Mouse (Mus musculus): ENCODE data around the gene Gast. TPM values are rescaled to one million over a fixed set of nuclear protein-coding genes. Genes with fewer than 3 reads are reported as not detected.
"Not testable (repeated sequence)": the region's sequence is repeated elsewhere in the genome, so short reads cannot be mapped to it uniquely, and the experiment has no call there.

The Gast gene
- polyA plus RNA-seq, 1 experiment = not detected

- Histone ChIP-seq H3K27me3 (ENCODE audit: control insufficient read depth, insufficient read depth, low read length, poor library complexity, severe bottlenecking) (no peaks in the 10 kb centered on the region), H3K9me3 (replicated peaks; ENCODE audit: control insufficient read depth, insufficient read depth, low read length, poor library complexity, severe bottlenecking) (no peaks in the 10 kb centered on the region), H3K27ac (ENCODE audit: insufficient read depth, low read length) (no peak within 1 kb of the TSS), H3K4me3 (ENCODE audit: low read depth, low read length) (peak within 1 kb of the TSS; percentile 93), H3K4me1 (ENCODE audit: control insufficient read depth, insufficient read depth, low read length) (peaks cover 6% of the 10 kb centered on the region), H3K9ac (ENCODE audit: low read depth, poor library complexity, severe bottlenecking) (peak within 1 kb of the TSS; percentile 65), H3K36me3 (ENCODE audit: control insufficient read depth, insufficient read depth, low read length, poor library complexity, severe bottlenecking) (0 out of 2 replicates have a peak, but pooled peaks cover 4% of the 10 kb centered on the region)
- no peak for TF ChIP-seq CTCF (IDR thresholded peaks at IDR 0.05; ENCODE audit: low read depth, low read length)
- peak; percentile 72 for TF ChIP-seq POLR2A (IDR thresholded peaks at IDR 0.05; ENCODE audit: insufficient read depth, low read length)
- no peak for TF ChIP-seq EP300 (IDR thresholded peaks at IDR 0.05; ENCODE audit: insufficient read depth, low read depth, low read length)
These were observed 22.0 kb downstream of the Gast start, which contains the start of gene Hap1 for GRCm38 (mm10) chr11:100355972-100356818. Gene Hap1, minus strand, starts transcription at chr11:100356128.

- Histone ChIP-seq H3K27ac (ENCODE audit: insufficient read depth, low read length) (no peak overlapping the region), H3K9me3 (replicated peaks; ENCODE audit: control insufficient read depth, insufficient read depth, low read length, poor library complexity, severe bottlenecking) (no peaks in the 10 kb centered on the region), H3K27me3 (ENCODE audit: control insufficient read depth, insufficient read depth, low read length, poor library complexity, severe bottlenecking) (no peaks in the 10 kb centered on the region), H3K4me3 (ENCODE audit: low read depth, low read length) (peak overlapping the region; percentile 93), H3K36me3 (ENCODE audit: control insufficient read depth, insufficient read depth, low read length, poor library complexity, severe bottlenecking) (0 out of 2 replicates have a peak, but pooled peaks cover 4% of the 10 kb centered on the region), H3K4me1 (ENCODE audit: control insufficient read depth, insufficient read depth, low read length) (peaks cover 6% of the 10 kb centered on the region), H3K9ac (ENCODE audit: low read depth, poor library complexity, severe bottlenecking) (peak overlapping the region; percentile 65)
- no peak for TF ChIP-seq EP300 (IDR thresholded peaks at IDR 0.05; ENCODE audit: insufficient read depth, low read depth, low read length)
- no peak for TF ChIP-seq POLR2A (IDR thresholded peaks at IDR 0.05; ENCODE audit: insufficient read depth, low read length)
- no peak for TF ChIP-seq CTCF (IDR thresholded peaks at IDR 0.05; ENCODE audit: low read depth, low read length)
These were observed 22.6 kb downstream of the Gast start for GRCm38 (mm10) chr11:100356819-100357211.

GRCm38 (mm10) chr11:100357408-100357807, 23.2 kb downstream of the Gast start:
- Histone ChIP-seq H3K4me3 (ENCODE audit: low read depth, low read length) (no peak overlapping the region), H3K27ac (ENCODE audit: insufficient read depth, low read length) (no peak overlapping the region), H3K4me1 (ENCODE audit: control insufficient read depth, insufficient read depth, low read length) (peaks cover 6% of the 10 kb centered on the region), H3K9ac (ENCODE audit: low read depth, poor library complexity, severe bottlenecking) (no peak overlapping the region), H3K27me3 (ENCODE audit: control insufficient read depth, insufficient read depth, low read length, poor library complexity, severe bottlenecking) (no peaks in the 10 kb centered on the region), H3K9me3 (replicated peaks; ENCODE audit: control insufficient read depth, insufficient read depth, low read length, poor library complexity, severe bottlenecking) (no peaks in the 10 kb centered on the region), H3K36me3 (ENCODE audit: control insufficient read depth, insufficient read depth, low read length, poor library complexity, severe bottlenecking) (0 out of 2 replicates have a peak, but pooled peaks cover 4% of the 10 kb centered on the region)
- TF ChIP-seq POLR2A (IDR thresholded peaks at IDR 0.05; ENCODE audit: insufficient read depth, low read length) (no peak), CTCF (IDR thresholded peaks at IDR 0.05; ENCODE audit: low read depth, low read length) (peak; percentile 26)

- Histone ChIP-seq H3K27ac (ENCODE audit: insufficient read depth, low read length) (no peak overlapping the region), H3K27me3 (ENCODE audit: control insufficient read depth, insufficient read depth, low read length, poor library complexity, severe bottlenecking) (no peaks in the 10 kb centered on the region), H3K9me3 (replicated peaks; ENCODE audit: control insufficient read depth, insufficient read depth, low read length, poor library complexity, severe bottlenecking) (no peaks in the 10 kb centered on the region), H3K36me3 (ENCODE audit: control insufficient read depth, insufficient read depth, low read length, poor library complexity, severe bottlenecking) (no peaks in the 10 kb centered on the region), H3K9ac (ENCODE audit: low read depth, poor library complexity, severe bottlenecking) (no peak overlapping the region), H3K4me3 (ENCODE audit: low read depth, low read length) (no peak overlapping the region), H3K4me1 (ENCODE audit: control insufficient read depth, insufficient read depth, low read length) (no peaks in the 10 kb centered on the region)
- TF ChIP-seq CTCF (IDR thresholded peaks at IDR 0.05; ENCODE audit: low read depth, low read length) = peak; percentile 15
- no peak for TF ChIP-seq EP300 (IDR thresholded peaks at IDR 0.05; ENCODE audit: insufficient read depth, low read depth, low read length)
These were observed 26.0 kb downstream of the Gast start for GRCm38 (mm10) chr11:100360175-100360574.

- H3K36me3 ChIP-seq (ENCODE audit: control insufficient read depth, insufficient read depth, low read length, poor library complexity, severe bottlenecking); H3K27ac ChIP-seq (ENCODE audit: insufficient read depth, low read length); H3K4me1 ChIP-seq (ENCODE audit: control insufficient read depth, insufficient read depth, low read length); H3K9ac ChIP-seq (ENCODE audit: low read depth, poor library complexity, severe bottlenecking); H3K9me3 ChIP-seq (replicated peaks; ENCODE audit: control insufficient read depth, insufficient read depth, low read length, poor library complexity, severe bottlenecking); H3K4me3 ChIP-seq (ENCODE audit: low read depth, low read length); H3K27me3 ChIP-seq (ENCODE audit: control insufficient read depth, insufficient read depth, low read length, poor library complexity, severe bottlenecking): not testable (repeated sequence)
These were observed 26.9 kb downstream of the Gast start for GRCm38 (mm10) chr11:100361059-100361458.

- TF ChIP-seq POLR2A (IDR thresholded peaks at IDR 0.05; ENCODE audit: insufficient read depth, low read length) (no peak), CTCF (IDR thresholded peaks at IDR 0.05; ENCODE audit: low read depth, low read length) (peak; percentile 85), EP300 (IDR thresholded peaks at IDR 0.05; ENCODE audit: insufficient read depth, low read depth, low read length) (no peak)
- Histone ChIP-seq H3K27ac (ENCODE audit: insufficient read depth, low read length) (no peak overlapping the region), H3K36me3 (ENCODE audit: control insufficient read depth, insufficient read depth, low read length, poor library complexity, severe bottlenecking) (no peaks in the 10 kb centered on the region), H3K9me3 (replicated peaks; ENCODE audit: control insufficient read depth, insufficient read depth, low read length, poor library complexity, severe bottlenecking) (no peaks in the 10 kb centered on the region), H3K4me3 (ENCODE audit: low read depth, low read length) (no peak overlapping the region), H3K27me3 (ENCODE audit: control insufficient read depth, insufficient read depth, low read length, poor library complexity, severe bottlenecking) (no peaks in the 10 kb centered on the region), H3K9ac (ENCODE audit: low read depth, poor library complexity, severe bottlenecking) (no peak overlapping the region), H3K4me1 (ENCODE audit: control insufficient read depth, insufficient read depth, low read length) (peaks cover 2% of the 10 kb centered on the region)
These were observed 28.2 kb downstream of the Gast start for GRCm38 (mm10) chr11:100362209-100362978.

Measured in ES-Bruce4 (cell line).